Mouse (Mus musculus): ENCODE results near the gene Miga2.

Gene Miga2

GRCm38 (mm10) chr2:30358533-30359531 is 5.2 kb upstream of the Miga2 start, which contains the start of gene Sh3glb2:
TSS of gene Sh3glb2 (minus strand) at chr2:30359337.
- DNase-seq (ENCODE audit: low read depth): peak; percentile 63

GRCm38 (mm10) chr2:30360626-30361025 is 3.4 kb upstream of the Miga2 start:
- DNase-seq (ENCODE audit: low read depth): no peak

- DNase-seq (ENCODE audit: low read depth): no peak
These were observed 1.2 kb upstream of the Miga2 start for GRCm38 (mm10) chr2:30362865-30363264.

DNA sequence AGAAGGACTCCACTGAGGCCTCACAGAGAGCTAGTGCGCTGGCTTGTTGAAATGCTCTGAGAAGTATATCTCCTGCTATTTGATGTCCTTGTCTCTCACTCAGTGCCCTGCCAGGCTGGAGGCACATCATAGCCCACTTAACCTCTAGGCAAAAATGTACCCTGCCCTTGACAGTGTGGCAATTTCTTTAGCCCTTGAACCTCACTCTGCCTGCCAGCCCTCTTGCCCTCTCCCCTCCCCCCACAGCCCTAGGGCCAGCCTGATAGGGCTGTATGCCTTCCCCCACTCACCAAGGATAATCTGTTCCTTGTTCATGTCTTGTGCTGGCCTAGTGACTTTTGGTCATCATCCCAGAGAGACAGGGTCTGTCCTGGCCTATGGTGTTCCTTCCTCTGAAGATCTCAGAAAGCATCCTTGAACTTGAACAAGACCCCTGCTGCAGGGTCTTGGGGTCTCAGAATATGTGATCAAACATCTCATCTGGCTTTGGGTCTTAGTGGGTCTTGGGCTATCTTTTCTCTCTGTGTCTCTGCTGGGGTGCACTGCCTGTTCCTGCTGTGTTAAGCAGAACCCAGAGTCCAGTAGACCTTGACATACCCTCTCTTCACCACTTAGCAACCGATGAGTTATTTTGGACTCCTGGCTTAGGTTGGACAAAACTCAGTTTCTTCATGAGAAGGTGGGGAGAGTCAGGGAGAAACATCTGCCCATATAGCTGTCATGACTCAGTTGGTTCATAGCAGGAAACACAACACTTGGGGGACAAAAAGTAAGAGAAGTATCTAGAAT is 1.4 kb downstream of the Miga2 start:
- no peak for DNase-seq (ENCODE audit: low read depth)

- DNase-seq (ENCODE audit: low read depth): no peak
These were observed 2.2 kb downstream of the Miga2 start for GRCm38 (mm10) chr2:30366203-30366602.

DNA sequence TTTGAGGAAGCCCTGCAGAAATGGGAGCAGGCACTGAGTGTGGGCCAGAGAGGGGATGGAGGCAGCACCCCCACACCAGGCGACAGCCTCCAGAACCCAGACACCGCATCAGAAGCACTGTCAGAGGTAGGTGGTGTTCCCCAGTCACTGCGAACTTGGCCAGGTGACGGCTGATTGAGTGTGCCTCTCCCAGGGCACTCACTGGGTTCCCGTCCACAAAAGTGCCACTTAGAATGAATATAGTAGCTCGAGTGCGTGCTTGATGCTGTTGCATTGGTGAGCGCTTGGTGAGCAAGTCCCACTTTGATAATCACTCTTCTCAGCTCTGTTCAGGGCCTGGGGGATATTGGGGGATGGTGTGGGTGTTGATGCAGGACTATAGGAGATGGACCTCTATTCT is 7.5 kb downstream of the Miga2 start:
- DNase-seq (ENCODE audit: low read depth): no peak

- DNase-seq (ENCODE audit: low read depth): no peak
These were observed 8.7 kb downstream of the Miga2 start for GRCm38 (mm10) chr2:30372726-30373125.

- no peak for DNase-seq (ENCODE audit: low read depth)
These were observed 11.9 kb downstream of the Miga2 start for GRCm38 (mm10) chr2:30375893-30376292.

- no peak for DNase-seq (ENCODE audit: low read depth)
These were observed 13.7 kb downstream of the Miga2 start for GRCm38 (mm10) chr2:30377721-30378120.

GRCm38 (mm10) chr2:30379307-30379706 is 15.3 kb downstream of the Miga2 start:
- DNase-seq (ENCODE audit: low read depth): no peak

- no peak for DNase-seq (ENCODE audit: low read depth)
These were observed 16.7 kb downstream of the Miga2 start for GRCm38 (mm10) chr2:30380564-30381376.

DNA sequence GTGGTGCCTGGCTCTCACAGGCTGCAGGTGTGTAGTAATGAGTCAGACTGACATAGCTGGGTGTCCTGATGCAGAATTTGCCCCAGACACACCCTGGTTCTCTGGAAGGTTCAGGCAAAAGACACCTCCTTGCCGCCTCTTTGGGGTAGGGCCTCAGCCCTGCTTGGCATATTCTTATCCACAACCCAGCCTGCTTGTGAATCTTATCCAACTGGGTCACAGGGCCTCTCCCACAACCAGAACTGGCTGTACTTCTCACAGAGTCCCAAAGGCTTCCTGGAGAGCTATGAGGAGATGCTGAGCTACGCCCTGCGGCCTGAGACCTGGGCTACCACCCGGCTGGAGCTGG is 17.3 kb downstream of the Miga2 start:
- no peak for DNase-seq (ENCODE audit: low read depth)

DNA sequence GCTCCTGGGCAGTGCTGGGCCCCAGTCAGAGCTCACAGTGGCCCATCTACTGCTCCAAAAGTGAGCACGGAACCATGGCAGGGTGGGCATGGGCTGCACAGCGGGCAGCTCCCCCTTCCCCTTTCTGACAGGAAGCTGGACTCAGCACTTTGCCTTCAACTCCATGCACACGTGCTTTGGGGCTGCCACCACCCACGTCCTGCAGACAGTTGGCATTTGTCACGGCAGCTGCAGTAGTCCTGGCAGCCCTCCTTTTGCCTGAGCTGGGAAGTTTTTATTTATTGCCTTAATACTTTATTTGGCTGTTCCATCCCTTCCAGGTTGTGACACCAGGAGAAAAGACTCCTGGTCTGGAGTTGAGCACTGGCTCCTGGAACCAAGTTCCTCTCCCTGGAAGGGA is 20.8 kb downstream of the Miga2 start:
- no peak for DNase-seq (ENCODE audit: low read depth)

DNA sequence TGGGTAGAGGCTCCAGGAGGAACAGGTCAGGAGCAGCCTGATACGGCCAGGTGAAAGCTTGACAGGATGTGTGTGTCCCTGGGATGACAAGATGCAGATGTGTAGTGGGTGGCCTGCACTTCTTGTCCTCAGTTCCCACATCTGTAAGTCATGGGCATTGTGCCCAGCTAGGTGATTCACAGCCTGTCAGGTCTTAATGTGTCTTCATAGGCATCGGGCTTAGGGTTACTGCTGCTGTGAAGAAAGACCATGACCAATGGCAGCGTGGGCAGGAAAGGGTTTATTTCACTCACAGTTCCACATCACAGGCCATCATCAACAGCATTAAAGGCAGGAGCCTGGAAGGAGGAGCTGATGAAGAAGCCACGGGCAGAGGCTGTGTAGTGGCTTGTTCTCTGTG is 21.6 kb downstream of the Miga2 start:
- no peak for DNase-seq (ENCODE audit: low read depth)

GRCm38 (mm10) chr2:30386913-30387312 is 22.9 kb downstream of the Miga2 start:
- DNase-seq (ENCODE audit: low read depth): no peak

DNA sequence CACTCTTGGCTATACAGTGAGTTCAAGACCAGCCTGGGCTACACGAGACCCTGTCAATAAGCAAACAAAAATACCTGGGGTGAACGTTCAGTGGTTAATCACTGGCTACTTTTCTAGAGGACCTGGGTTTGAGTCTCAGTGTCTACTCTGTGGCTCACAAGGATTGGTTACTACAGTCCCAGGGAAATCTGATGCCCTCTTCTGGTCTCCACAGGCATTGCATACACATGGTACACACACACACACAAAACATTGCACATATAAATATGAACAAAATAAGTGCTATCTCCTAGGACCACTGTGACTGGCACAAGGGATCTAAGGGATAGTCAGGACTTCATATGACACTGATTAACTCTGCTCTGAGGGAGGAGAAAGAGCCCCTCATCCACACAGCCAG is 25.0 kb downstream of the Miga2 start:
- DNase-seq (ENCODE audit: low read depth): no peak

DNA sequence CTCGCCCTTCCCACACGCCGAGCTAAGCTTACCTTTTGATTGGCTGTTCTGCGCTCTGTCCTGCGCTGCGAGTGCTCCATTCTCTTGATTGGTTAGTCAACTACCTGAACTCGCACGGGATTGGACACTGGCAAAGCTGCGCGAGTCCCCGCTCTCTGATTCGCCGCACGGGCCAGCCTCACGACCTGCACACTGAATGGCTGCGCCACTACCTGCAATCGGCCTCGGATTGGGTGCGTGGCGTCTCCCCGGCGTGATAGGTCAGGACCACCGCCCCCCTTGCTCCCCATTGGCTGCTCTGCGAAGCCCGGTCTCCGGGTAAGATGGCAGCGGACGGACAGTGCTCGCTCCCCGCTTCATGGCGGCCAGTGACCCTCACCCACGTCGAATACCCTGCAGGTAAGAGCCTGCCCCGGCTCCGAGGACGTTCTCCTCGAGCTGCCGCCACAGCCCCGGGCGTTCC is 28.1 kb downstream of the Miga2 start, which contains the start of gene Dolpp1:
TSS of gene Dolpp1 (plus strand) at position 141 of the 463 bp plus-strand sequence.
- peak; percentile 94 for DNase-seq (ENCODE audit: low read depth)

GRCm38 (mm10) chr2:30392577-30393369 is 28.7 kb downstream of the Miga2 start:
- peak; percentile 69 for DNase-seq (ENCODE audit: low read depth)

- no peak for DNase-seq (ENCODE audit: low read depth)
These were observed 29.3 kb downstream of the Miga2 start for GRCm38 (mm10) chr2:30393370-30393656.

- no peak for DNase-seq (ENCODE audit: low read depth)
These were observed 31.7 kb downstream of the Miga2 start for GRCm38 (mm10) chr2:30395757-30396156.

DNA sequence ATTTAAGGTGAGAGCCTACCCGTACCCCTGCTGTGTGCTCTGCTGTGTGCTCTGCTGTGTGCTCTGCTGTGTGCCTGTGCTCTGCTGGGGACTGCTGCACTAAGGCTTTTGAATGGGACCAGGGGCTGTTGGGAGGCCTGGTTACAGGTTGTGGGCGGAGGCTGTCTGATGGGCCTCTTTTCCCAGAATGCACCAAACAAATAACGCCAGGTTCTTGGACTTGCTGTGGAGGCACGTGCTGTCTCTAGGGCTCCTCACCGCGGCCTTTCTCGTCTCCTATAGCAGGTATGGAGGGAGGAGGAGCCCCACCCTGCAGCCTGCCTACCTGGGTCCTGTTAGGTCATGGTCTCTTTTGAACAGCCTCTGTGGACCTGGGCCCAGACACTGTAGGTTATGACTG is 32.2 kb downstream of the Miga2 start:
- no peak for DNase-seq (ENCODE audit: low read depth)
